Mouse (Mus musculus) neural tube, embryonic 14.5 days (tissue): Measurements from ENCODE around the gene Tnip1. TPM values are rescaled to one million over a fixed set of nuclear protein-coding genes. Genes with fewer than 3 reads are reported as not detected.
"Not testable (repeated sequence)": the region's sequence is repeated elsewhere in the genome, so short reads cannot be mapped to it uniquely, and the experiment has no call there.

Source experiments
- ATAC-seq: fragments of 200-750 bp; cut with Nextera tagmentation; 2 replicates; pipeline ENCODE4 v1.8.0; 2017; ENCODE audit warnings: low read depth, mild to moderate bottlenecking, moderate TSS enrichment, moderate library complexity
- H3K27ac ChIP-seq: fragments of 300-500 bp; sonication (generic); 2 replicates; pipeline ENCODE4 v1.5.1; 2014; ENCODE audit warnings: low read depth, mild to moderate bottlenecking, control low read depth, low read length, moderate library complexity, mixed read lengths
- H3K27me3 ChIP-seq: fragments of 300-500 bp; sonication (generic); 2 replicates; pipeline ENCODE4 v1.6.1; 2014; ENCODE audit warnings: low read length; ENCODE audit not compliant: control insufficient read depth, insufficient read depth
- H3K36me3 ChIP-seq: fragments of 300-500 bp; sonication (generic); 2 replicates; pipeline ENCODE4 v1.6.1; 2014; ENCODE audit warnings: low read length, mixed read lengths; ENCODE audit not compliant: control insufficient read depth, insufficient read depth
- H3K4me1 ChIP-seq: fragments of 300-500 bp; sonication (generic); 2 replicates; pipeline ENCODE4 v1.6.1; 2014; ENCODE audit warnings: low read length; ENCODE audit not compliant: control insufficient read depth, insufficient read depth
- H3K4me2 ChIP-seq: fragments of 300-500 bp; sonication (generic); 2 replicates; pipeline ENCODE4 v1.6.1; 2014; ENCODE audit warnings: mild to moderate bottlenecking, low read depth, low read length, control low read depth
- H3K4me3 ChIP-seq: fragments of 300-500 bp; sonication (generic); 2 replicates; pipeline ENCODE4 v1.5.1; 2014; ENCODE audit warnings: low read depth, low read length, control low read depth, mixed read lengths
- H3K9ac ChIP-seq: fragments of 300-500 bp; sonication (generic); replicated peaks from 2 replicates; pipeline ENCODE4 v1.6.1; 2014; ENCODE audit warnings: low read depth, mild to moderate bottlenecking, control low read depth, low read length, mixed read lengths
- H3K9me3 ChIP-seq: fragments of 300-500 bp; sonication (generic); 2 replicates; pipeline ENCODE4 v1.6.1; 2016; ENCODE audit warnings: low read length; ENCODE audit not compliant: control insufficient read depth
- WGBS: fragments of 180-500 bp; shearing (Covaris S2); extraction: QIAGEN DNeasy Blood & Tissue Kit; methylation state at CpG from one replicate; pipeline ENCODE4 v1.1.7; 2014; 5-methylcytosine and 5-hydroxymethylcytosine counted together
- polyA plus RNA-seq: library from polyadenylated mRNA; unstranded; fragments of >200 nt; fragmentation: Nextera tagmentation; extraction: Ambion mirVana; gene quantifications from 2 replicates; pipeline ENCODE4 v1.2.1, GENCODE M21; 2014

The Tnip1 gene
- polyA plus RNA-seq, 1 experiment from 2014 or later: 16.1 TPM

DNA sequence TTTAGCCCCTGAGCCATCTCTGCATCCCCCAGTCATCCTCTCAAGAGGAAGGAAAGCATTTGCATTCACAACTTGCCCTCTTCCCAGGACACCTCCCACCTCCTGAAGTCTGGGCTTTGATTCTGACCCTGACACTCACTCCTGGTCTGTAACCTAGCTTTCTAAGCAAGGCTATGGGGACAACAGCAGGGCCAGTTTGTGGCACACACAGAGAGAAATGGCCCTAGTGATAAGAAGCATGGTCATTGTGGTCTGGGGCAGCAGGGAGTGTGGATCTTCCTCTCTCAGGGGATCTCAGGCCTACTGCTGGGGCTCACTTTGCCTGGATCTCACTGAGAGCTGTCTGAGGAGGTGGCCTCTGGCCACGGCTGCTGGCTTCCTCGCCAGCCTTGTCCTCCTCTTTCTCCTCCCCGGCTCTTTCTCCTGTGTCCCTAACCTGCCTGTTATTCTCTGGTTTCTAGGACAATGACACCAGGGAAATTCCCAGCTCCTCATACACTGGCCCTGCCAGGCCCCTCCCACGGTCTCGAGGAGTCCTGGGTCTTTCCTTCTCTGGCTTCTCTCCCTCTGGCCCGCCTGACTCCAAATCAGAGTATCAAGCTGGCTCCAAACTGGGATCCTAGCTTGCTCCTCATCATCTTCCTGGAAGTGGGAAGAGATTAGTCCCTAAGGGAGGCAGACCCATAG lies 1.4 kb downstream of the Tnip1 start:
- no peak for ATAC-seq
- 79% methylated on average over 6 of the region's 6 CpGs for WGBS
- no peak overlapping the region for H3K4me3 ChIP-seq
- H3K9ac ChIP-seq: no peak overlapping the region
- H3K27ac ChIP-seq: no peak overlapping the region
- H3K4me2 ChIP-seq: no peak overlapping the region
- no peaks in the 10 kb centered on the region for H3K27me3 ChIP-seq
- no peaks in the 10 kb centered on the region for H3K36me3 ChIP-seq
- no peaks in the 10 kb centered on the region for H3K9me3 ChIP-seq
- H3K4me1 ChIP-seq: no peaks in the 10 kb centered on the region

DNA sequence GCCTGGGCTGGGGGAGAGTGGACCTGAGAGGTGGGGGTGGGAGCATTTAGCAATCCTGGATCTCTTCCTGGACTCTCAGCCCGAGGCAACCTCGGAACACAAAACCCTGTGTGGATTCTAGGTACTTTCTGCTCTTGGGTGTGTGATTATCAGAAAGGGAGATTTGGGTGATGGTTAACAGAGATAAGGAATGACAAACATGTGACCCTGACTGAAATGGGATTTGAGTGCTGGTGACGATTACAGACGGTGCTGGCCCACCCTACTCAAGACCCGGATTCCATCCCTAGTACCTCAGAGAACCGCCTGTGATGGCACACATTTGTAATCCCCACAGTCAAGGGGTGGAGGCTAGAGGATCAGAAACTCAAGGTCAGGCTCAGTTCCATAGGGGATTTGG lies 2.5 kb downstream of the Tnip1 start:
- no peak for ATAC-seq
- H3K4me2 ChIP-seq: no peak overlapping the region
- H3K4me1 ChIP-seq: no peaks in the 10 kb centered on the region
- no peak overlapping the region for H3K4me3 ChIP-seq
- H3K9me3 ChIP-seq: no peaks in the 10 kb centered on the region
- 90% methylated on average over 6 of the region's 6 CpGs for WGBS
- no peaks in the 10 kb centered on the region for H3K36me3 ChIP-seq
- no peaks in the 10 kb centered on the region for H3K27me3 ChIP-seq
- H3K9ac ChIP-seq: no peak overlapping the region
- H3K27ac ChIP-seq: no peak overlapping the region

DNA sequence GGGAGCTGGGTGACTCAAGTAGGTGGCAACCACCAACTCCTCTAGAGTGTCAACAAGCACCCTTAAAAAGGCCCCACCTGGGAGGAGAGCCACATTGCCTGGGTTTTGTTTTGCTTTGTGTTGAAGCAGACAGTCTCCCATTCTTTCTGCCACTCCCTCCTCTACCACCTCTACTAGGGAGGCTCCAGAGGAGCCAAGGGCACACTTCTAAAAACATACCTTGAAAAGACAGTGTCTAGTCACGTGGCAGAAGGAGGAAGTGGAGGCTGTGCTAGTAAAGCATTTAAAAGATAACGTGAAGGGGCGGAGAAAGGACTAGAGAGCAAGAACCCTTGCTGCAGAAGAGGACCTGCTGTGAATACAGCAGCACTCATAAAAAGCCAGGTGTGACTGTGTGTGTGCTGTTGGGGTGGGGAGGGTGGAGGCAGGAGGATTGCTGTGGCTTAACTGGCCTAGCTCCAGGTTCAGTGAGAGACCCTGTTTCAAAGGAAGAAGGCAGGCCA lies 4.1 kb downstream of the Tnip1 start:
- no peak overlapping the region for H3K9ac ChIP-seq
- no peaks in the 10 kb centered on the region for H3K36me3 ChIP-seq
- no peak for ATAC-seq
- no peak overlapping the region for H3K4me3 ChIP-seq
- no peaks in the 10 kb centered on the region for H3K27me3 ChIP-seq
- WGBS: 52% methylated on average over 3 of the region's 3 CpGs
- H3K27ac ChIP-seq: no peak overlapping the region
- 0 out of 2 replicates have a peak, but pooled peaks cover 4% of the 10 kb centered on the region for H3K4me1 ChIP-seq
- H3K4me2 ChIP-seq: no peak overlapping the region
- H3K9me3 ChIP-seq: no peaks in the 10 kb centered on the region

DNA sequence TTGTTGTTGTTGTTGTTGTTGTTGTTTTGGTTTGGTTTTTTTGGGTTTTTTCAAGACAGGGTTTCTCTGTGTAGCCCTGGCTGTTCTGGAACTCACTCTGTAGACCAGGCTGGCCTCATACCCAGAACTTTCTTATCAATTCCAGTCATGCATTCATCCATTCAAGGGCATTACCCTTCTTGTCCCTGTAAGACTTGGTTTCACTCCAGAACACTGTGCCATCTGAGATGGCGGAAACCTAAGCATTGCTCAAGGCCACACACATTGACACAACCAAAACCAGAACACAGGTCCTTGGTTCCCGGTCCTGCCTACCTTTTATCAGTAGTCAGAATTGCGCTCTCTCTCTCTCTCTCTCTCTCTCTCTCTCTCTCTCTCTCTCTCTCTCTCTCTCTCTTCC lies 5.0 kb downstream of the Tnip1 start:
- not testable (repeated sequence) for H3K9me3 ChIP-seq, ATAC-seq
- WGBS: 86% methylated on average over 3 of the region's 3 CpGs

DNA sequence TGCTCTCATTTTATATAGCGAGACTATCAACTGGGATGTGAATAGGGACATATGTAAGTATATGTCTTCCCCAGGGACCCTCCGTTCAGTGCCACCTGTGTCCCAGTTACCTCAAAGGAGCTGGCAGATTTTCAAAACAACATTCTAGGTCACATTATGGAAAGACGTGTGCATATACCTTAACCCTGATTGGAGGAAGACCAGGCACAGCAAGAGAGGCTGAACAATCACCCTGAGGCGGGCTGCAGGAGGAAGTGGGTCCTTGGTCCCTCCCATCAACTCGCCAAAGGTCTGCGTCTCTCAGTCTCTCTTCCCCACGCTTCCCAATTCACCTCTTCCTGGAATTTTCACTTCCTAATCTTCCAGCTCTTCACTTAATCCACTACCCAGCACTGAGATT lies 5.8 kb downstream of the Tnip1 start:
- 66% methylated on average over 7 of the region's 7 CpGs for WGBS
- no peak for ATAC-seq

More for the DNA sequence above, 5.0 kb downstream of the Tnip1 start:
- H3K4me3 ChIP-seq, H3K9ac ChIP-seq, H3K4me2 ChIP-seq, H3K27ac ChIP-seq, H3K4me1 ChIP-seq, H3K36me3 ChIP-seq, H3K27me3 ChIP-seq: not testable (repeated sequence)

DNA sequence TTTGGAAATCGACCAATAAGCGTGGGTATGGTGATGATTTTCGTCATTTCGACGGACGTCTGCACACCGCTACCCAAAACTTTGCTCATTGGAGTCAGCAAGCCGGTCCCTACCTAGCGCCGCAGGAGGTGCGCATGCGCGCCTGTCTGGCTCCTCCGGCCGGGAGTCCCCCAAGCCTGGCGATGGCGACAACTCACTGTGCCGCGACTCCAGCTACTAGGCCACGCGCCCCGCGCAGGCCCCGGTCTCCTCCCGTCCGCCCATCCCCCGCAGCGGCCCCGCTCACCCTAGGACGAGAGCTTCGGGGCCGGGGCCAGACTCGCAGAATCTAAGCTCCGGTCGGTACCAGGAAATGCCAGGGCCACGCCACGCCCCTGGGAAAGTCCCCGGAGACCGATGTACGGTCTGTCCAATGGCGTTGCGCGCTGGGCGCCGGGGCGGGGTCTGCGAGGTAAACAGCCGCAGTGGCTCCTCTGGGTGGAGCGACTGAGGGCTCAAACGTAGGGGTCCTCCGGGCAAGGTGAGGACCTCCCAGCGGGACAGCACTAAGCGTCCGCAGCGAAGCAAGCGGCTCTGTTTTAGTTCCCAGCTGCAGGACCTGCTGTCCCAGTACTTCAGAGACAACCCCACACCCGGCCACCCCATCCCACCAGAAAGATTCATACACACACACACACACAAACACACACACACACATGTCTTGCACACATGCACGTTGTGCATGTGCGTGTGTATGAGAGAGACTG lies 6.8 kb downstream of the Tnip1 start:
- 1% methylated on average over 59 of the region's 59 CpGs for WGBS
- ATAC-seq: peak; percentile 98
- Histone ChIP-seq H3K4me3 (peak overlapping the region; percentile 74), H3K27ac (peak overlapping the region; percentile 82), H3K36me3 (no peaks in the 10 kb centered on the region), H3K4me1 (0 out of 2 replicates have a peak, but pooled peaks cover 4% of the 10 kb centered on the region), H3K4me2 (peak overlapping the region; percentile 67), H3K9ac (peak overlapping the region; percentile 75), H3K9me3 (no peaks in the 10 kb centered on the region), H3K27me3 (no peaks in the 10 kb centered on the region)

More for the DNA sequence above, 5.8 kb downstream of the Tnip1 start:
- Histone ChIP-seq H3K9ac (no peak overlapping the region), H3K4me3 (no peak overlapping the region), H3K36me3 (no peaks in the 10 kb centered on the region), H3K4me1 (0 out of 2 replicates have a peak, but pooled peaks cover 4% of the 10 kb centered on the region), H3K4me2 (no peak overlapping the region), H3K27ac (no peak overlapping the region), H3K27me3 (no peaks in the 10 kb centered on the region), H3K9me3 (no peaks in the 10 kb centered on the region)

DNA sequence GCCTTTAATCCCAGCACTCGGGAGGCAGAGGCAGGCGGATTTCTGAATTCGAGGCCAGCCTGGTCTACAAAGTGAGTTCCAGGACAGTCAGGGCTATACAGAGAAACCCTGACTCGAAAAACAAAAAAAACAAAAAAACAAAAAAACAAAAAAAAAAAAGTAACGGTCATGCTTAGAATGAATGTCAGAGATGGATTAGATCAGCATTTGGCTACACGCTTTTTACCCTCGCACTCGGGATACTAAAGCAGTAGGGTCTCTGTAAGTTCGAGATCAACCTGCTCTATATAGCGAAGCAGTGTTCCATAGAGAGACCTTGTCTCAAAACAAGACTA lies 7.3 kb downstream of the Tnip1 start:
- peak overlapping the region; percentile 67 for H3K4me2 ChIP-seq
- H3K9me3 ChIP-seq, H3K4me1 ChIP-seq, ATAC-seq, H3K27me3 ChIP-seq, H3K36me3 ChIP-seq: not testable (repeated sequence)
- peak overlapping the region; percentile 74 for H3K4me3 ChIP-seq
- H3K9ac ChIP-seq: peak overlapping the region; percentile 75
- peak overlapping the region; percentile 82; the same call in 1 of the 2 replicates for H3K27ac ChIP-seq
- WGBS: 47% methylated on average over 10 of the region's 10 CpGs

DNA sequence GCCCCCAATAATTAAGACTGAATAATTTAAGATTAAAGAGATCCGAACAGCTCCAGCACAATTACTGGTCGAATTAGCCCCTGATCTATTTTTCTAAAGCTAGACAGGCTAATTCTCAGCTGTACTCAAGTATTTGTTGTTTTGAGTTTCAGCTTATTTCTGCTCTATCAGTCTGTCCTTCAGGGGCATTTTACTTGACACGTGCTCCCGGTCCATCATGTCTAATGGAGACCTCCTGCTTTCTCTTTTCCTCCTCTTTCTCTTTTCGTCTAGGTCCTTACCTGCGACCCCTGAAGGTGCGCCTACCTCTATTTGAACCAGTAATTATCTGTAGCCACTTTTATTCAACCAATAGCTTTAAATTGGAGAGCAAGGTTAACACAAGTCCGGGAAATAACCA lies 8.0 kb downstream of the Tnip1 start:
- no peak overlapping the region for H3K9ac ChIP-seq
- H3K27ac ChIP-seq: no peak overlapping the region
- H3K4me1 ChIP-seq: 0 out of 2 replicates have a peak, but pooled peaks cover 4% of the 10 kb centered on the region
- no peaks in the 10 kb centered on the region for H3K9me3 ChIP-seq
- H3K27me3 ChIP-seq: no peaks in the 10 kb centered on the region
- no peaks in the 10 kb centered on the region for H3K36me3 ChIP-seq
- H3K4me3 ChIP-seq: no peak overlapping the region
- peak overlapping the region; percentile 0; the same call in 1 of the 2 replicates for H3K4me2 ChIP-seq
- WGBS: 88% methylated on average over 8 of the region's 8 CpGs
- ATAC-seq: no peak

DNA sequence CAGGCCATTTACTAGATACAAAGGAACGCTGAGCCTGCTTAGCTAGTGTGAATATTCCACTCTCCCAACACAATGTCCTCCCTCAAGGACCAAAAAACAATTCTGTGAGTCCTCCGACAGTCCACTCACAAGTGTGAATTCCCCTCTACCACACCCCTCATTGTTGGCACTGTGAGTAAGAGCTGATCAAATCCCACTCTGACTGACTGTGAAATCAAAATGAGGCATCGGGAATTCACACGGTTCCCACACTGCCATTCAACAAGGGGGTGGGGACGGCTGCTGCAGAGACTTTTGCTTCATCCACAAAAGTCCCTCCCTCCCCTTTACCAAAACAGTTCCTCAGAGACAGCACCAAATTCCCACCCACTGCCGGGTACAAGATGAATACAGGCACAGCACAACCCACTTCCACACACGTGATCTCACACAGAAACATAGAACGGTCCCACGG lies 8.7 kb downstream of the Tnip1 start:
- Histone ChIP-seq H3K4me1 (0 out of 2 replicates have a peak, but pooled peaks cover 4% of the 10 kb centered on the region), H3K4me2 (0 out of 2 replicates have a peak overlapping the region, but pooled peaks have one; percentile 12), H3K27me3 (no peaks in the 10 kb centered on the region), H3K27ac (no peak overlapping the region), H3K9ac (no peak overlapping the region), H3K36me3 (no peaks in the 10 kb centered on the region), H3K4me3 (no peak overlapping the region), H3K9me3 (no peaks in the 10 kb centered on the region)
- WGBS: 16% methylated on average over 9 of the region's 9 CpGs
- no peak for ATAC-seq
